Mouse (Mus musculus): ENCODE measurements at regions not wholly inside any gene's neighbourhood (a gene's known extent, or its start where the extent isn't known, plus 50 kb on each side); places are given as distances from the start of the nearest gene placed in this dataset.

DNA sequence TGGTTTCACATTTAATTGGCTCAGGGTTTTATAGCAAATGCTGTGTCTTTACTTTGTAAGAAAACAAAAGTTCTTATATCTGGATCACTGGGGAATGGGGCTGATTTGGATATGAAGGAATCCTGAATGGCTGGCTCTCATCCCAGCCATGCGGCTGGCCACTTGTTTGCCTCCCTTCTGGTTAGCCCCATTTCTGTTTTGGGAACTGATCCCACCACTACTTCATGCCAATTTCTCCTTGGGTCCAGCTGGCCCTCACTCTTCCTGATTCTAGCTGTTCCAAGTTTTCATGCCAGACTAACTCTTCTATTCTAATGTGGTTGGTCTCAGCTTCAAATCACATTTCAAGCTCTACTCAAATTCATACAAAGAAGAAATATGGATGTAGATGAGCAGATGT, 5319.6 kb downstream of the 9330182O14Rik start:
- DNase-seq (ENCODE audit: low read depth) = peak; percentile 87
- TF ChIP-seq POLR2A (IDR thresholded peaks at IDR 0.05; ENCODE audit: borderline replicate concordance, extremely low read depth, insufficient read depth, insufficient read length, poor library complexity, severe bottlenecking) (no peak), CTCF (IDR thresholded peaks at IDR 0.05; ENCODE audit: borderline replicate concordance, extremely low read depth, insufficient read depth, insufficient read length) (no peak)

- peak; percentile 3 for DNase-seq (ENCODE audit: low read depth)
- TF ChIP-seq POLR2A (IDR thresholded peaks at IDR 0.05; ENCODE audit: borderline replicate concordance, extremely low read depth, insufficient read depth, insufficient read length, poor library complexity, severe bottlenecking) (no peak), CTCF (IDR thresholded peaks at IDR 0.05; ENCODE audit: borderline replicate concordance, extremely low read depth, insufficient read depth, insufficient read length) (no peak)
These were observed 5336.3 kb downstream of the 9330182O14Rik start for GRCm38 (mm10) chr15:45470425-45470824.

- no peak for TF ChIP-seq CTCF (IDR thresholded peaks at IDR 0.05; ENCODE audit: borderline replicate concordance, extremely low read depth, insufficient read depth, insufficient read length)
- TF ChIP-seq POLR2A (IDR thresholded peaks at IDR 0.05; ENCODE audit: borderline replicate concordance, extremely low read depth, insufficient read depth, insufficient read length, poor library complexity, severe bottlenecking) = no peak
- no peak for DNase-seq (ENCODE audit: low read depth)
These were observed 5339.0 kb downstream of the 9330182O14Rik start for GRCm38 (mm10) chr15:45473191-45473590.

GRCm38 (mm10) chr15:45510271-45510670, 5376.1 kb downstream of the 9330182O14Rik start:
- TF ChIP-seq CTCF (IDR thresholded peaks at IDR 0.05; ENCODE audit: borderline replicate concordance, extremely low read depth, insufficient read depth, insufficient read length) = peak; percentile 22; the same call in 1 of the 2 replicates
- no peak for TF ChIP-seq POLR2A (IDR thresholded peaks at IDR 0.05; ENCODE audit: borderline replicate concordance, extremely low read depth, insufficient read depth, insufficient read length, poor library complexity, severe bottlenecking)
- DNase-seq (ENCODE audit: low read depth) = peak; percentile 18

All from brain, embryonic 14.5 days (tissue).